Mouse (Mus musculus) urinary bladder, adult 18-20 months (tissue): ENCODE measurements around the gene Bcl6b.

Source experiments
- DNase-seq, 2 experiments: peaks; one replicate each; pipeline ENCODE4 v3.0.0; 2022; ENCODE audit warnings: low spot score in 2 of 2, mixed read lengths in 2 of 2

Bcl6b gene

DNA sequence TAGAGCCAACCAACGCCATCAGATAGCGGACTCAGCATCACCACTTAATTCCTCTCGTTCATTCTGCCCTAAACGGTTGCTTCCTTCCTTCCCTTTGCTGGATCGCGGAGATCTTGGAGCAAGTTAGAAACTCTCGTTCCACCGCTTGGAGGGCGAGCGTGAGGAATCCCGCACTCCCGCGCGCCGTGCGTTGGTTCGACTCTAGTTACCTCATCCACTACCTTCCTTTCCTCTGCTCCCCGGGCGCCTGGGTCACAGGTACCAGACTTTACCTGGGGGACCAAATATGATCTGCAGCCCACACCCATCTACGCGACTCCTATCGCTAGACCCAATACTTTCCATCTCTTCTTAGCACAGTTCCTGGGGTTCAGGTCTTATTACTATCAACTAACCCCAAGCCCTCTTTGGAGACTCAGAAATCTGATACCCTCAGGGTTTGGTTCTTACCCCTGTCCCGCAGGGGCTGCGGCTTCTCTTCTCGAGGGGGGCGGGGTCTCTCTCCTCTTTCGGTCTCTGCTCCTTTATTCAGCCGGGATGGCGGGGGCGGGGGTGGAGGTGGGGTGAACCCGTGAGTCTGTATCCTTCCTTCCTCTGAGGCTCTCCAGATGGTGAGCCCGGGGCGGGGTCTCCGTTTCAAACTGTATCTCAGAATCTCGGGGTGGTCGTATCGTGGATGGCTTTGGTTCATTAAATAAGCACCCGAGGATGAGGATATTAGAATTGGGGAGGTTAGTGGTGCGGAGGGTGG lies at the start of gene Bcl6b:
TSS of gene Bcl6b (minus strand) at position 539 of the 751 bp plus-strand sequence.
- no peak for DNase-seq

DNA sequence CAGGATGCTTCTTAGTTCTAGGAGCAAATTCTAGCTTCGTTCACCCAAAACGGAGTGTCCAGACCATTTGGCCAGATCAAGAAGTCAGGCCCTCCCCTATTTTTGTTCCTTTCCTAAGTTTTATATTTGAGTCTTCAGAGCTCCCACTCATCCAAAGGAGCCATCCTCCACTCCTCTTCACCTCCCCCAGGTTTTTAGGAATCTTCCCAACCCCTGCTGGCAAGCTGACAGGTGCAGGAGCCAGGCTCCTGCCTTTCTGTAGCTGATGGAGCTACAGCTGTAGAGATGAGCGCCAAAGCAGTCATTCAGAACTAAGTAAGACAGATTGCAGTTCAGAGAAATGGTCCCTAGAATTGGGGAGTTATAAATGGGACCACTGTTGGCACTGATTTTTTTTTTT lies 49.4 kb upstream of the Bcl6b start:
- no peak for DNase-seq

DNA sequence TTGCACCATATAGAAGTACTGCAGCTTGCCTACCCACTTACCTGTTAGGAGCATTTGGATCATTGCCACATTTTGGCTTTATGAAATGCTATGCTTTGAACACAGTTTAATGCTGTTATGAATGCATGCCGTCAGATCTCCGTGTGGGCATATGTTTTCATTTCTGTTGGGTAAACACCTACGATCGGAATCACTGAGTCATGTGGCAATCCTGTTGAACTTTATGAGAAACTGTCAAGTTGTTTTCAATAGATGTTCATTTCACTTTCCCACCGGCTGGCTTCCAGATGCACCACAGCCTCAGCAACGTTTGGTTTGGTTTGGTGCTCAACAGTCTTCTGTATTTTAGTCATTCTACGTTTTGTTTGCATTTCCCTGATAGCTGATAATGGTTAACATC lies 42.0 kb upstream of the Bcl6b start:
- DNase-seq = peak in 1 of 2 experiments; percentile 24

DNA sequence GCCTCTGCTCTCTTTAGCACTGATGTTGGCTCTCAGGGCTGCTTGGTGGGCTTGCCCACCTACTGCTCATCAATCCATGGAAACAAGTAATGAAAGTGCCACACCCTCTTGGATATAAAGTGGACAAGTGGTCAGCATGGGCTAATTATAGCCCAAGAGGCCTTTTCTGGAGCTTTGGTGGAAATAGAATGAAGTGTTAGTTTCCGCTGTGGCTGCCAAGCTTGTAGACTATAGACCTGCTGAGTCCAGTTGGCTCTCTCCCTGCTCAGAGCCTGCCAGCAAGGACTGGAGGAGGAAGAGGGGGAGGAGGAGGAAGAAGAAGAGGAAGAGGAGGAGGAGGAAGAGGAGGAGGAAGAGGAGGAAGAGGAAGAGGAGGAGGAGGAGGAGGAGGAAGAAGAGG lies 36.8 kb upstream of the Bcl6b start:
- DNase-seq = no peak

DNA sequence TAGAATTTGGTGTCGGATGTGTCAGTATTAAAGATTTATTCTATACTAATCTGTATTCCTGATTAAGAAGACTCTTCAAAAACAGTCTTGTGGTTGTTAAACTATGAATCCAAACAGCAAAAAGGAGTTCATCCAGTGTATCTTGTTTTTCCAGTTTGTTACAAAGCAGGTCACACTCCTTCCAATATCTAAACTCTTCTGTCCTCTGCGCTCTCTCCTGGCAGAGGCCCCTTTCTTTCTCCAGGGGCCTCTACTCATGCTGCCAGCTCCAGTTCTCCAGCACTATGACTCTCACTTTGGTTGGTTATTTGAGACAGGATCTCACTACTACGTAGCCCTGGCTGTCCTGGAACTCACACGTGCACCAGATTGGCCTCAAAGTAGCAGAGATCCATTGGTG lies 36.2 kb upstream of the Bcl6b start:
- no peak for DNase-seq

DNA sequence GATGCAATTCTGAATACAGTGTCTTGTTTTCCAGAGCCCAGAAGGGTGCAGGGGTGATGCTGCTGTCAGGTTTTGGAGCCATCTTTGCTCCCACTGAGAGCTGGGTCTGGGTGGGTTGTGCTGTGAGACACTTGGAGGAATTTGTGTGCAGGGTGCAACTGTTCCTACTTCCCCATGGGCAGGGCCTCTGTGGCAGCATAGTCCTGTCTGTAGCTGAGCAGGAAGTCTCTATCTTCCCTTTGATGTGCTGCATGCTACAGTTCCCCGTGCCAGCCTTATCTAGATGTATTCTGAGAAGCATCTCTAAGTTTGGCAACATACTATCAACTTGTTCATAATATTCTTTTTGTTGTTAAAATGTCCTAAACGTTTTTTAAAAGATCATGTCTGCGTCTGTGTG lies 35.7 kb upstream of the Bcl6b start:
- no peak for DNase-seq

DNA sequence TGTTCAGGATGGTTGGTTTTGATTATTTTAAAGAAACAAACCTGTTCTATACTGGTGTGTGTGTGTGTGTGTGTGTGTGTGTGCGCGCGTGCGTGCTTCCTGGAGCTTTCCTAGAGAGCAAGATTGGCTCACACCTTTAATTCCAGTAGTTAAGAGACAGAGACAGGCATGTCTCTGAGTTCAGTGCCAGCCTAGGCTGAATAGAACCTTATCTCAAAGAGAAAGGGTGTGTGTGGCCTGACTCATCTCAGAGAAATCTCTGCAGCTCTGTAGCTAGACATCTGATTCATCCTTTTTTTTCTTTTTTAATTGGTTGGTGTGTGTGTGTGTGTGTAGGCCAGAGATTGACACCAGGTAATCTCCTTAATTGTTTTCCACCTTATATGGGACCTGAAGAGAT lies 29.4 kb upstream of the Bcl6b start:
- no peak for DNase-seq

DNA sequence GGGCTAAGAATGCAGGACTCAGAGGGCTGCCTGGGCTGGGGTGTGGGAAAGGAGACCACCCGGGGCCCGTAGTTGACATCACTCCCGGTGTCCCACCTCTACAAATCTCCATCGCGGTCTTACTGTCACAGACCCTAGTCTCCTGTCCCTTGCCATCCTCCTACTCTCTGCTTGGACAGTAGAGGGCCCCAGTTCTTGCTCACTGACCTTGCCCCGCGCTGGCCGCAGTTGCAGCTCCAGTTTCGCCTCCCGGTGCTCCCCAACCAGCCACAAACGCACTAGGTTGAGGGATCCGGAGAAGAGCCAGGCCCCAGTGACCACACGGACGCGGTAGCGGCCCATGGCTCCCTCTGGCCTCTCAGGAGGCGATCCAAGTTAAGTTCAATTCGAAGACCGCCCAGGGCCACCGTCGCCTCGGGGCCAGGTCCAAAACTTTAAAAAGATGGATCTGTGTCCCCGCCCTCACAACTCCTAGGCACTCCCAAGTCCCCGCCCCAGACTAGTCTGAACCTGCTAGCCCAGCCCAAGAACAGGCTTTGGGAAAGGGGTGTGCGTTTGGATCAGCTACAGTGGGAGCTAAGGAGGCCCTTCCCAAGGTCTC lies 25.4 kb upstream of the Bcl6b start, which contains the start of gene Alox12:
TSS of gene Alox12 (minus strand) at position 423 of the 601 bp plus-strand sequence.
- DNase-seq = peak; percentile 73 to 79

DNA sequence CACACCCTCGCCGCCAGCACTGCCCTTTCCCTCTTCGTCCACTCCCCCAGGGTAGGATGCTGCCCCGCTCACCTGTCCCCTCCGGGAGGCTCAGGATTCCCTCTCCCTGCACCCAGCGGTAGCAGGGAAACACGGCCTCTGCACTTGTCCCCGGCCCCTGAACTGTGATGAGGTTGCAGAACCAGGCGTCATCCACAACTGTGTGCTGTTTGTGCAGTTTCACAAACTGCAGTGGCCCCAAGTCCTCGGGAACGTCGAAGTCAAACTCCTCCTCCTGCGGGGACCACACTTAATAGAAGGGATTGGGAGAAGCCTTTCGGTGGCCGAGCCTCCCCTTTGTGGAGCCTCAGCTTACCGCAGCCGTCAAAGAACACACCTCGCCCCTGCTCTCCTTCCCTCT lies 24.7 kb upstream of the Bcl6b start:
- DNase-seq = no peak

DNA sequence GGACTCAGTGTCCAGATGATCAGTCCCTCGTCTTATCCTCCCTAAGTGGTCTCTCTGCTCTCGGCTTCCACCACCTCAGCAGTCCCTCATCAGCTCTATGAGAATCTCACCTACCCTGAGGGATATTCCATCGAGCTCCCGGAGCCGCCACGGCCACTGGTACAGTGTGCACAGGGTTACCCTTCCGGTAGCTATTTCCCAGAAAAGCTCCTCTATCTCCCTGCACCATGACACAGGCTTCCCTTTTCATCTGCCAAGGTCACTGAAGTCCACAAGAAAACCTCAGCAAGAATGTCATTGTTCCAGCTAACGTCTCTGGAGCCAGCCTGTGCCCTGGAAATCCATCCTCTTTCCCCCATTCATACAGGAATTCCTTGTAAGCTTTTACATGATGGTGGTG lies 22.3 kb upstream of the Bcl6b start:
- DNase-seq = no peak

DNA sequence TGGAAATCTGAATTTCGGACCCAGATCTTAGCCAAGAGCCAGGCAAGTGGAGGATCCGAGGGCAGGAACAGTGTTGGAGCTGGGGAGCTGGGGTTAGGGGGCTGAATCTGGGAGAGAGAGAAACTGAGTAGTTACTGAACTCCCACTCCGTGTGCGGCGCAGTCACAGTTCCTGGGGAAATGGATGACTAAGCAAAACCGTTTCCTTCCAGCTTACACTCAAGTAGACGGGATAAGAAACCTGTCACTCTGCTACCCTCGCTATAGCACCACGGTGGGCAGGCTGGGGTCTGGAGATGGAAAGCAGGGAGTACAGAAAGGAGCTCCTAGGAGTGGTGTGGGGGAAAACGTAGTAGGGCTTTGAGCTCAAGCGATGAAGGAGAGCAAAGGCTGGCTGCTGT lies 20.6 kb upstream of the Bcl6b start:
- no peak for DNase-seq

DNA sequence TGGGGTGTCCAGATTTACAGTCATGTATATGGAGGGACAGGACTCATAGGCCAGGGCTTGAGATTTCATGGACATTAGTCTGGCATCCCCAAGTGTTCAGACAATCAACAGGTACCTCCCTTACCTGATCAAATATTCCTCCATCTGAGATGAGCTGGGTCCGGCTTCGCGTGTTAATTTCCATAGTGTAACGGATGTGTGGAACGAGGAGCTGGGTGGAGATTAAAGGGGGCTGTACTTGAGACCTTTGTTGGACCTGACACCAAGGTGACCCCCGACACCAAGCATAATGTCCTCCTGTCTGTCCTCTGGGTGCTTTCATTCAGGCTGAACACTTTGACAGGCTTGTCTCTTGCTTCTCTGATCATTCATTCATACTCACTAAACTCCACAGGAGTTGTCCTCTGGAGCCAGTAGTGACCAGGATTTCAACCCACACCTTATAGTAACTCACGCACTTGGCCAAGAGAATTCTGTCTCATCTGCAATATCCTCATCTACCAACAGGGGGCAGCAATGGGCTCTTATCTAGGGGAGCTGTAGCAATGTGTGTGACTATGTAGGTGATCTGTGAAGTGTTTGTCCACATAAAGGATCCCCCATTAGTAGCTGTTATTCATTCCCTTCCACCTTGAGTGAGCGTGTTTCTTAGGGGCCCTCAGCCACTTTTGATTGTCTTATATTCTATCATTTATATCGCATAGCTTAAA lies 17.7 kb upstream of the Bcl6b start:
- DNase-seq = peak in 1 of 2 experiments; percentile 55

DNA sequence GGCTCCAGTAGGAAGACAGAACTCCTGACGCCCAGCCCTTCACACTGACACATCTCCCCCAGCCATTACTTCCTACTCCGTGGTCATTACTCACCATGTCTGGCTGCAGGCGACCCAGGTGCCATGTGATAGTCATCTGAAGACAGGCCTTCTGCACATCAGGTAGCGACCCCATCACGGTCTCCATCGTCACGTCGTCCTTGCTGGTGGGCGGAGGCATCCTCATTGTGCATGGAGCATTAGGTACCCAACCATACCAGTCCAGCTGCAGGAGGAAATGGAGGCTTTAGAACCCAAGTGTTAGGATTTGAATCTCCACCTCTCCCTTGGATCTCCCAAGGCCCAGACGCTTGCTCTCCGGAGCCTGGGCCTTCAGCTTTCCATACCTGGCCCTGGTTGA lies 13.0 kb upstream of the Bcl6b start:
- DNase-seq = no peak

DNA sequence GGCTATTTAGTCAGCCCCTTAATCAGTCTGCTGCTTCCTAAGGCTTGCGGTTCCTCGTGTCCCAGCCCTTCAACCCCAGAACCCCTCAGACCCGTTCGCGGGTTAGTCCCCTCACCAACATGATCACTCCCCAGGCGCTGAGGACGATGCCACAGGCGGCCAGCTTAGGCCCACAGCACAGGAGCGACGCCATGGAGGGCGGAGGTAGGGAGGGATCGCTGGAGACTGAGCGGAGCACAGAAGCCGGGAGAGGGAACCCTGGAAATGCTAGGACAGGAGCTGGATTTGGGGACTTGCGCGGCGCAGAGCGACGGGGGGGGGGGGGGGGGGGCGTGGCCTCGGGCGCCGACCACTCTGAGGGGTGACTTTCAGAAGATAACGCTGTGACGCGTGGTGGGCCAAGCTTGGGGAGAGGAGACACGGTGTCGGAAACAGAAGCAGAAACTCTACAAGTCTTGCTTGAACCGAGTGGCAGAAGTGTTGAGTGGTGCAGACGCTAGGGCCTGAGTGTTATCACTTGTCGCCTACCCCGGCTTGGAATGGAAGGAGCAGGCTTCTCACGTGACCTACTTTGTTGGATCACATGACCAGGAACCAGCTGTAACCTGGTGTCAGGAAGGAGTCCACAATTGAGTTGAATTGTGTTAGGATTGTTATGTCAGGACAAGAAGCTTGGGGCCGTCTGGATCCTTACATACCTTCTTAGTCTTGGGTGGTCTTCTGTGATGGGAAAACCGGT lies 10.1 kb upstream of the Bcl6b start, which contains the start of the genes Gm21988 and Rnasek:
TSS of gene Gm21988 (minus strand) at position 290 of the 739 bp plus-strand sequence.
TSS of gene Rnasek (minus strand) at position 302 of the 739 bp plus-strand sequence.
- peak; percentile 76 to 81 for DNase-seq

DNA sequence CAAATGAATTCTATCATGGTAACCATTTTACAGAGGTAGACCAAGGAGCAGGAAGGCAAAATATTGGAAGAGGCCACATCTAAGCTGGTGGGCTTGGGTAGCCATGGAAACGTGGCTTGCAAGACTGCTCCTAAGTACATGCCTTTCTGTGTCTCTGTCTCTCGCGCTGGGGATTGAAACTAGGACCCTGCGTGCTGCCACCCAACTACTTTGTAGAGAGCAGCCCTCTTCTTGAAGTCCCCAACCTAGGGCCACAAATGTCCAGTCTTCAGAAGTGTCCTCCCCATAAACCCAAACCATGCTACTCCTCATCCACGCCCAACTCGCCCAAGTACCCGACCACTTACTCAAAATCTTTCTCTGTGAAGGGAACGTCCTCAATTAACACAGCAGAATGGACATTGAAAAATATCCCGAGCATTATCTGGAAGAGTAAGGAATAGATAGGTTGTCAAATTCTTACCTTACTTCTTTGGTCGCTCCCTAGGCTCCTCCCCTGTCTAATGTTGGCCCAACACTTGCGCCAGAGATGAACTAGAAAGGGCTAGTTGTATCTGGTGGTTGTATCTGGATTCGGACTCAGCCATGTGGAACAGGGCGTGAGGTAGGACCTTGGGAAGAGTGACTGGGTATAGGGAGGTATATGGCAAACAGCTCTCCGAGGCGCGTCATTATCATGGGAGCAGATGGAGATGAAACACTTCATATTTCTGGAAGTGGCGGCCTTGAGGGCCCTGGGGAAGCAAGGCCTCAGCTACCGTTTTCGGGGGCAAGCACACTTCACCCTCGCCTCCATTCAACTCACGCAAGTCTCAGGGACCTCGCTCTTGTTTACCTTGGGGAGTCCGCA lies 9.2 kb upstream of the Bcl6b start:
- no peak for DNase-seq

DNA sequence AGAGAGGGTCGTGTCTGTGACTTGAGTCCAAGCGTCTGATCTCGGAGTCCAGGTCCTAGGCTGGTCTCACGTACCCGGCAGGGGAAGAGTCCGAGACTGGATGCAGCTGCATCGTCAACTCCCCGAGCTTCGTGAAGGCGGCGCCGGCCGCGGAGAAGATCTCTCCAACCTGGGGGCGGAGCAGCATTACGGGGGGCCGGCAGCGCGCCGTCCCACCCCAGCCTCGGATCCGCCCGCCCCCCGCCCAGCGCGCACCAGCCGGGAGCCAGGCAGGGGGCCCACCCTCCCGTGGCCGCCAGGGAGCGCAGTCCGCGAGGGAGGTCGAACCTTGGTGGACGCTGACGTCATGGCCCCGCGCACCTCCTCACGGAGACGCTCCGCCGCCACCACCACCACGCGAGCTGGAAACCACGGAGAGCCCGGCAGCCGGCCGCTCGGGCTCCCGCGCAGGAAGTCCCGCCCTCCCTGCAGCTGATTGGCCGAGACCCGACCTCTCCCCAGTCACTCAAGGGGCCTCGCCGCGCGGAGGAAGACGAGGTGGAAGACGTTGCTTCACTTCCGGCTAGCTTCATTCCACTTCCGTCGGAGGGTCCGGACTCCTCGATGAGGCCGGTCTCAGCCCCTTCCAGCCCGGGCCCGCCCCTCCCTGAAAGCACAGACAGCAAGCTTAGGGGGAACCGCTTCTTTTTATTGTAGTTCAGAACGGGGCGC lies 8.0 kb upstream of the Bcl6b start, which contains the start of gene 0610010K14Rik:
TSS of gene 0610010K14Rik (minus strand) at position 458 of the 711 bp plus-strand sequence.
- peak; percentile 96 to 97 for DNase-seq

DNA sequence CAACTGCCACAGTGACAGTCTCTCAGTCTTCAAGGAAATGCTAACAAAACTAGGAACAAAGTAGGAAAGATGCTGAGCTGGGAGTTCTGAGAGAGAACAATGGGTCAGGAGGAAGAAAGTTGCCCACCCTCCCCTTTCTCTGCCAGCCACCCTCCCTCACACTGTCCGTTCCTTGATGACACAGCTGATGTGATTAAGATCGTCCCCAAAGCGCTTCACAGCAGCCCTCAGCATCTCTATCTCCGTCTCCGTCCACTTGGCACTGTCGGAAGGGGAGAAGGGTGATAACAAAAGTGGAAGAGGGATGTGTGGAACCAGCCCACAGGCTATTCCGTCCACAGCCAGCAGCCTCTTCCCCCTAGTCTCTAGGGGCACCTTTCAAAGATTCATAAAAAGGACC lies 7.1 kb upstream of the Bcl6b start:
- DNase-seq = no peak

DNA sequence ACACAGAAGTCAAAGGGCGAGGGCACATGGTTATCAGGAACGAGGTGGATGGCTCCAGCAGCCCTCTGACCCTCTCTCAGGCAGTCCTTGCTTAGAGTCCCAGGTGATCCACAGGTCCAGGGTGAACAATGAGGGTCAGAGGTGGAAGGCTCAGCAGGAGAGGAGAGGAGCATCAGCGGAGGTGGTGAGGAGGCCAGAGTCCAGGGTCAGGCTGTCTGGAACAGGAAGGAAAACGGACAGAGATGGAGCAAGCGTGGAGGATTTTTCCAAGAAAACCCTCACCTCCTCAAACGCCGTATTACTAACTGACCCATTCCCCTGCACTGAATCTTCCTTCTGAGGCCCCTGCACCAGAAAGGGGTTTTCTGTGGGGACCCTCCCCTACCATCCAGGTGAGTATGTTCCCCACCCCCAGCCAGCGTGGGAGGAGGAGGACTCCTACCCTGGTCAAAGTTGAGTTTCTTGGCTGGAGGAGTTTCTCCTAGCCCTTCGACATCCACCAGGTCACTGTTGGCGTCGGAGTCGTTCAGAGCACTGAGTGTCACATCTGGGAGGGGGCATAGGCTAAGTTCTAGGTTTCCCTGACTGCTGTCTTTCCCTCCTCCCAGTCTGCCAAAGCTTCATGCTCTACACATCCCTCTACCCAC lies 5.8 kb upstream of the Bcl6b start:
- DNase-seq = no peak

DNA sequence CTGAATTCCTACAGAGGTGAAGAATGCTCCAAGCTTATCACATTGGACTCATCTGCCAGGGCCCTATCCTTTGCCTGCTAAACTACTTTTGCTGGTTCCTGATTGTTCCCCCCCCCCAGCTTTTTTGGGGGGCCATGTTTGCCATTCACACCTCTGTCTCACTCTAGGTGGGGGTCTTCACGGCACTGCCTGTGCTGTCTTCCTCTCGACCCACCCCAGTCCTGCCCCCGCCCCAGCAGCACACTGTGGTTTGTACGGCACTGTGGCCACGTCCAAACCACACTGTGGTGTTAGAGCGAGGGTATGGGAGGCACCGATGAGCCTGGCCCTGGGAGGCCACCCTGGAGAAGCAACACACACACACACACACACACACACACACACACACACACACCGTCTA lies 4.9 kb upstream of the Bcl6b start:
- DNase-seq = no peak

DNA sequence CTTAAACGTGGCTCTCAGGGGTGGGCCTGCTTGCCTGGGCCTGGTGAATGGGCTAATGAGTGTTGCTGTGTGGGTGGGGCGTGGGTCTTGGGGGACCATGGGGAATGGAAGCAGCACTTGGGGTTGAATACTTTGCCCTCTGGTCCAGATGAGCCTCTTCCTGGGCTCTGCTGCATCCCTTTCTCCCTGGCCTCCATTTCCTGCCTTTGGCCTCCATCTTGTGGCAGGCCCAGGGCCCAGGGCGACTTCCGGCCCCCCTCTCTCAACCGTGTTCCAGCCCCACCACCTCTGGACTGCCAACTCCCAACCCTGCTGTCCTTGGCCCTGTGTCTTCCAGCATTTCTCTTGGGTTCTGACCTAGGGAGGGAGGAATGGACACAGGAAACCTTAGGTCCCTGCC lies 4.4 kb upstream of the Bcl6b start:
- DNase-seq = no peak
